In the genomic region with DNA sequence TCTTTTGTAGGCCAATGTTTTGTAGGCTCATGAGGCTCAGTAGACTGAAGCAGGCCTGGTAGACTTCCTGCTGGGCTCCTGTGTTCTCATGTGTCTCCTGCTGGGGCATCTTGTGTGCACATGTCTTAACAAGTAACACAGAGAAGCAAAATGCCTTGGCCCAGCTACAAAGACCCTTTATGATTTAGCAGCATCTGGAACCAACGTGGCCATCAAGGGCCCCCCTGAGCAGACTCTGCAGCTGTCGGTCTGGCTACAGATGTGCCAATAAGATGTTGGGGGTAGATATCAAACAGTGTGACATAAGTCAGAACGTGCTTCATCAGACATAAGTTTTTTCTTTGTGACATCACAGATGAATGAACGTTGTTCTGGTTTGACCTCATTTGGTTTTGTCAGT, we compare ENCODE assay signal across 12 mouse cellular contexts.
"Had no signal": no experiment of that assay in that cellular context is flagged by ENCODE, and none has a peak within 500 bp of the region (broad histone marks: within the 10 kb centered on the region; RNA-seq: fewer than 3 reads in every experiment).

No protein-coding gene starts in this region.

- H3K4me1 ChIP-seq: liver, embryonic 15.5 days; midbrain, embryonic 12.5 days; neural tube, embryonic 12.5 days had no signal

- H3K4me2 ChIP-seq: liver, embryonic 15.5 days; midbrain, embryonic 12.5 days; neural tube, embryonic 12.5 days had no signal

- H3K36me3 ChIP-seq: liver, embryonic 15.5 days; midbrain, embryonic 12.5 days; neural tube, embryonic 12.5 days had no signal

- H3K9ac ChIP-seq: liver, embryonic 15.5 days; midbrain, embryonic 12.5 days; neural tube, embryonic 12.5 days had no signal

- H3K27ac ChIP-seq: layer of hippocampus, adult 2 months; liver, embryonic 15.5 days; midbrain, embryonic 12.5 days; neural tube, embryonic 12.5 days had no signal

- H3K4me3 ChIP-seq: layer of hippocampus, adult 2 months; liver, embryonic 15.5 days; midbrain, embryonic 12.5 days; neural tube, embryonic 12.5 days had no signal

- DNase-seq: kidney, adult 18-20 months; kidney, postnatal 10 days; kidney, postnatal 4 days; lung, adult 2 months; lung, postnatal 10 days; lung, postnatal 4 days; retina, postnatal 1 day; thymus, postnatal 4 days had no signal

- H3K27me3 ChIP-seq: liver, embryonic 15.5 days; midbrain, embryonic 12.5 days; neural tube, embryonic 12.5 days had no signal

- H3K9me3 ChIP-seq: liver, embryonic 15.5 days; midbrain, embryonic 12.5 days; neural tube, embryonic 12.5 days had no signal
